Mouse (Mus musculus) 416B (cell line): ENCODE results near the gene B3gnt8.

Experiments
- DNase-seq: peaks from one replicate; pipeline ENCODE4 v3.0.0; 2011; ENCODE audit warnings: low read depth

Gene B3gnt8

DNA sequence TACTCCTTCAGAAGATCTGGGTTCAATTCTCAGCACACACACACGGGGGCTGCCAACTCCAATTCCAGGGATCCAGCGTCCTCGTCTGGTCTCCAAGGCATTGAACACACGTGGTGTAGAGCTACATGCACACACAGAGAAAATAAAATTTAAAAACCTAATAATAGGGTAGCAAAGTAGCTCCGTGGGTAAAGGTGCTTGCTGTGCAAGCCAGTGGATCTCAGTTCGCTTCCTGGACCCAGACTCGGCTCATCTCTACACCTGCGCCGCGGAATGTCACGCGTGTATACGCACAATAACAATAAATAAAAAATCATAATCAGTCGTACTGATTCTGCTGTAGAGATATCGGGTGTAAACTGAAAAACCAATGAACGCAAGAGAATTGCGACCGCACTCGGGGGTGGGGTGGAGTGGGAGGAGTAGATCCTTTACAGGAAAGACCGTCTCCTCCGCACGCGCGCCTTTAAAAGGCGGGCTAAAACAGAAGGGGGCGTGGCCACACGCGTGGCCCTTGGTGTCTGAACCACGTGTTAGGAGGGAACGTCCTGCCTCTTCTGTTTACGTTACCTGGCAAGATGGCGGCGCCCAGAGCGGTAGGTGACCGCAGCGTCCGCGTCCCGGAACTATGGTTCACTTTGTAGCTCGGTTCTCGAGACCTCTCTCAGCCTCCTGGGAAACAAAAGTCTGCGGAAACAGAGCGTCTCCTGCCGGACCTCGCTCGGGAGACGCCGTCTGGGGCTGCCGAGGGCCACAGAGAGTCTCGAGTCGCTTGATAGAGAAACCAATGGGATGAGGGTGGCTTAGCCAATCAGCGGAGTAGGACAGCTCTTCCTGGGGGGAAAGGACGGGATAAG lies 7.4 kb upstream of the B3gnt8 start, which contains the start of gene Dmac2:
Gene Dmac2, plus strand, starts transcription at position 550 of the 857 bp plus-strand sequence.
- peak; percentile 96 for DNase-seq

DNA sequence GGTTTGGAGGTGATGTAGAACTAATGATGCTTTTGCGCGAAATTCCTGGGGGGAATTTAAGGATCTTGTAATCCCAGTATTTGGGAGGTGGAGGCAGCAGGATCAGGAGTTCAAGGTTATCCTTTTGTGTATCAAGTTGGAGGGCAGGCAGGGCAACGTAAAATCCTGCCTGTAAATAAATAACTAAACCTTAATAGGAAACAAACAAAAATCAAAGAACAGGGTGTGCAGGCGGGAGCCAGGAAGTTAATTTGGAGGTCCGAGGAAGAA lies 6.8 kb upstream of the B3gnt8 start:
- DNase-seq: no peak

DNA sequence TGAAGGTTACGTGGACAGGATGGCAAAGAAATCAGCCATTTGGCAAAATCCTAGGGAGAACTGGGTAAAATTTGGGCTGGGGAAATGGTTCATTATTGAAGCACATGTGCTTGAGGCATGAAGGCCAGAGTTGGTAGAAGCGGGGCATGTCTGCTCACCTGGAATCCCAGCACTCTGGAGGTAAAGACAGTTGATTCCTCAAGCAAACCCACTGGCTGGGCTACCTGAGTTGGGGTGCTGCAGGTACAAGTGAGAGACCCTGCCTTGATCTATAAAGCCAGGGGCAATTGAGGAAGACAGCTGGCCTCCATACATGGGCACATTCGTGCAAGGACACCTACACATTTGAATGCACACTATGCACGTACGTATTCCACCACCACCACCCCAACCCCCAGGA lies 6.4 kb upstream of the B3gnt8 start:
- no peak for DNase-seq

DNA sequence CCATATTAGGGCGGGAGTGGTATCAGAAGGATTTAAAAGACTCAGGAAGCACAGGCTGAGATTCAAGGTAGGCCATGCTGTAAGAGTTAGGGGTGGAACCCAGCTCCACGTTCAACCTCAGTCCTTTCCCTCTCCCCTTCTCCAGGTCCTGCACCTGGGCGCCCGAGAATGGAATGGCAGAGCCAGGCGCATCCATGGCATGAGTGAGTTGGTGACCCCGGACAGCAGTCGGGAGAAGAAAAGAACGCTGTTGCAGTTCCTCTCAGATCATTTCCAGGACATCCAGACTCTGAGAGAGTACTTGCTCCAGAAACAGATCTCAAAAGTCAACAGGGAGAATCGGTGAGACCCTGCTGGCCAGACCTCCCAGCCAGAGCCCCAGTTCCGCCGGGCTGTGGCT lies 5.7 kb upstream of the B3gnt8 start:
- no peak for DNase-seq

DNA sequence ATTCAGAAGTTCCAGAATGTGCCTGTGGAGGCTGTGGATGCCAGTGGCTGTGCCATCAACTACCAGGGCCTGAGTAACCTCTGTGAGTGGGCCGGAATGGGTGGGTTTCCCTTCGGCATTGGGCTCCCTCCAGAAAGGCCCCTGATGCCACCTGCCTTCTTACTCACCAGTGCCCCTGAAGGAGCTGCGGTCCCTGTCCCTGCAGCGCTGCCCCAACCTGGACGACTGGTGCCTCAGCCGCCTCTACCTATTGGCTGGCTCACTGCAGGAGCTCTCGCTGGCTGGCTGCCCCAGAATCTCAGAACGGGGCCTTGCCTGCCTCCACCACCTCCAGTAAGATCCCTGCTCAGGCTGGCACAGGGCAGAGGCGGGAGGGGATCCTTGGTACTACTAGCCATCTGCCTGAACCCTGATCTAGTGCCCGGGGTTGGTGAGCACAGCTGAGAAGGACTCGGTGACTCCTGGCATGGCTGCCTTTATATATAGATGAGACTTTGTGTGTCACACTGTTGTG lies 2.5 kb upstream of the B3gnt8 start:
- DNase-seq: no peak

DNA sequence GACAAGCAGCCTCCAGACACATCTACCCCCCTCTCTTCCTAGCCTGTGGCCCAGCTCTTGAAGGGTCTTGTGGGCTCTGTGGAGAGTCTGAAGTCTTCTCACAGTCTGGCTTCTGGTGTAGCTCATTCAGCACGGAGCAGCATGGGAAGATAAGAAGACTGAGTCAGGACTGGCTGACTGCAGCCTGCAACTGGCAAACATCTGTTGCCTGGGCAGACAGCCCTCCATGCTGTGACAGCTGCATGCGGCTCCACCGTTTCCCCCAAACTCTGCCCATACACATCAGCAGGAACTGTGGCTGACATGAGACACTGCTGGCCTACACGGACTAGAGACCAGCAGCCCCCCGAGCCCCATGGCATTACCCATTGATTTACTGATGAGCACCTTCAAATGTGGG lies 1.6 kb upstream of the B3gnt8 start:
- DNase-seq: no peak

DNA sequence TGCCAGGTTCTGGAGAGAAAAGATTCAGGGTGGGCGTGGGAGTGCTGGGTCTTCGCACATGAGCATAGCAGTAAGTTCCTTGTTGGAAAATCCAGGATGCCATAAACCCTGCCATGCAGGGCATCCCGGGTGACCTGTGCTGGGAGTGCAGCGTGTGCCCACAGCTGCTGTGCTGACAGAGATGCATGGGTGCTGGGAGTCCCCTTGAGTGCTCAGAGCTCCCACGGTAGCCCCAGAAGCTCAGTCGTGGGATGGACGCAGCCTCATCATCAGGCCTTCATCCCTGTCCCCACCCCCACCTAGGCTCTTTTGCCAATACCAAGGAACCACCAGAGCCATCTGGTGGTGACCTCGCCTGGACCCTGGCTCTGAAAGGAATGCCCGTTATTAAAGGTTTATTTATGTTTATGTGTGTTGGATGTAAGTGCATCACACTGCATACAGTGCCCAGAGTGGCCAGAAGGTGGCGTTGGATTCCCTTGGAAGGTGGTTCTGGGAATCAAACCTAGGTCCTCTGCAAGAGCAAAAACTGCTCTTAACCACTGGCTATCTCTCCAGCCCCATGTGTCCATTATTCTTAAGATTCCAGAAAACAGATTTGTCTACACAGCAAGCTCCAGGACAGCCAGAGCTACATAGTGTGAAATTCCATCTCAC lies 732 bp upstream of the B3gnt8 start:
- peak; percentile 76 for DNase-seq

DNA sequence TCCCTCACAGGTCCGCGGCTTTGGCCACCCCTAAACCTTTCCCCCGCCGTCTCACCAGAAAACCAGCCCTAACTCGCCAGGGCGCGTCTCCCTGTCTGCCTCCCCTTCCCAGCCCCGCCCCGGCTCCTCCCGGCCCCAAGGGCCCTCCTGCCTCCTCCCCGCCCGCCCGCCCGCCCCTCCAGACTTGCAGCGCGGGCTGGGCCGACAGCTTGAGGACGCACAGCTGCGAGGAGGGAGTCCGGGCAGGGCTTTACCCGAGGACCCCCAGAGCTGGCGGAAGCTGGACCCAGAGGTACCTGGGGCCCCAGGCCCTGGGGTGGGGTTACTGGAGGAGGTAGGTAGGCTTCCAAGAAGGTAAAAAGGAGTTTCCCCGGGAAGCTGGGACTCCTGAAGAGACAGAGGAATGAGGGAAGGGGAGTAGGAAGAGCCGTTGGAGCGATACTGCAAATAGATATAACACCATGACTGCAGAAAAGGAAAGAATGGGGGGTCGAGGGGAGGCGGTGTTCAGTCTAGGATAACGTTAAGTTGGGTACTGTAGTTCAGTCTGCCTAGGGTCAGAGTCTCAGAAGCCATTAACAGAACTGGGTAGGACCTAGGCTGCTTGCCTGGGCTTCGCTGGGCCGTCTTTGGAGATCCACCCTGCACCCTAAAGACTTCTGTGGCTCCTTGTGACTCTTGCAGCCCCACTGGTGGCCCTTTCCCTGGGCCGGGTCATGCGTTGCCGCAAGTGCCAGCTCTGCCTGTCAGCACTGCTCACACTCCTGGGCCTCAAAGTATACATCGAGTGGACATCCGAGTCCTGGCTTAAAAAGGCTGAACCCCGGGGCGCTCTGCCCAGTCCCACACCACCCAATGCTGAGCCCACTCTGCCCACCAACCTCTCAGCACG lies 1.2 kb downstream of the B3gnt8 start:
- DNase-seq: no peak

DNA sequence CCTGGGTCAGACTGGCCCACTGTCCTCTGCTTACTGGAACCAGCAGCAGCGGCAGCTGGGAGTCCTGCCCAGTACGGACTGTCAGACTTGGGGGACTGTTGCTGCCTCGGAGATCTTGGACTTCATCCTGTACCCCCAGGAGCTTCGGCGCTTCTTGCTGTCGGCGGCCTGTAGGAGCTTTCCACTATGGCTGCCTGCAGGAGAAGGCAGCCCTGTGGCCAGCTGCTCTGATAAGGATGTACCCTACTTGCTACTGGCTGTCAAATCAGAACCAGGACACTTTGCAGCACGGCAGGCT lies 1.8 kb downstream of the B3gnt8 start:
- no peak for DNase-seq

DNA sequence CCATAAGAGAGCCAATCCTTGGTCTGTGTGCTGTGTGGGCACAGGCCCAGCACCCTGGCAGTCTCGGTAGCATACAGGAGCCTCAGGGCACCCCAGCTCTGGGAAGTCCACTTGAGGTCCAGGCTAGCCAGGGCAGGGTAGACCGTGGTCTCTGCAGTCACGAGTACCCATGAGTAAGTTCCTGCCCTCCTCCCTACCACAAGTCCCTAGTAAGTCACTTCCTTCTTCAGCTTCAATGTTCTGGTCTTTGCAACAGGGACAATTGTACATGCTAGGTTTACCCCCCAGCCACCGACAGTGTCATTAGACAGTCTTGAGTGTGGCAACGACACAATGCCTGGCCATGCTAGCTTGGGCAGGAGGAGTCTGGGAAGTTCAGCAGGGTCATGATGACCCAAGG lies 6.2 kb downstream of the B3gnt8 start:
- DNase-seq: peak; percentile 83

DNA sequence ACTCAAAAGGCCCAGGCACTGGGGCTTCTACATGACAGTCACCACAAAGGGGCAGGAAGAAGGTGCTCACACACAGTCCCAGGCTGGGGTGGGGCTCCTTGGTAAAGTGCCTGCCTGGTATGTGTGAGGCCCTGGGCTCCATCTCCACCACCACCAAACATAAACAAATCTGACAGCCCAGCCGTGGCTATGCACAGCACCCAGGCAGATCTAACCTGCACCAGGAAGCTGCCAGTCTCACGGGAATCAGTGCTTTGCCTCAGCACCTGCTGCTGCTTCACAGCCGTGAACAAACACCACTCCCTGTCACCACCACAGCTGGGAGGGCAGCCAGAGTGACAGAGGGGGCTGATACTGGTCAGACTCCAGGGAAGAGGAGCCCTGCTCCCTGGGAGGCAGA lies 9.9 kb downstream of the B3gnt8 start:
- no peak for DNase-seq

DNA sequence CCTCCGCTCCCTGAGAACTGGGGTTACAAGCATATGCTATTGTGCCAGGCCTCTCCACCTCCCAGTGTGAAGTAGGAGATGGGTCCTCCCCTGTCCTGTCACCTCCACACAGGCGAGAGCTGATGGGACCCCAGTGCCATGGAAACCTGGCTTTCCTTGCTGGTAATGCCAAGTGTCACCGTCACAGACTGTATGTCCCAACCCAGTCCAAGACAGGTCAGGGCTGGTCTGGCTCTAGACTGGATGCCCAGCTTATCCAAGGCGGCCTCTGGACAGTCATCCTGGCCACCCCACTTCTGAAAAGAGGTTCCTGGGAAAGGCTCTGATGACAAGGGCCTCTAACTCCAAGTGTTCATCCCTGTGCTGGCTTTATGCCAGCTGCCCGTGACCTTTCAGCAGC lies 10.6 kb downstream of the B3gnt8 start:
- DNase-seq: no peak

DNA sequence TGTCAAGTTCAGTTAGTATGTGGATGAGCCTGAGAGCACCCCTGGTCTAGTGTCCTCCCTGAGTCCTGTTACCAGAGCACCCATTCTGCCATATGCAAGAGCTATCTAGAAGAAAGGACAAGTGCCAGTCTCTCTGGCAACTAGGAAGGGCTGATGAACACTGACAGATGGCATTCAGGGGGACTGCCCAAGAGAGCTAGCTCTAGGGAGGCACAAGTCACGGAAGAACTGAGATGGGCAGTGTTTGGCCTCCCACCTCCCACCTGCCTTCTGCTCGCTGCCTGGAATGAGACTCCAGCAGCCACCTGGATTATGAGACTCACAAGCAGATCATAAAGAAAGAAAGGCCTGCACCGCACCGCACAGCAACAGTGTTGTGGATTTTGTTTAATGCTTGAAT lies 13.3 kb downstream of the B3gnt8 start:
- DNase-seq: no peak

DNA sequence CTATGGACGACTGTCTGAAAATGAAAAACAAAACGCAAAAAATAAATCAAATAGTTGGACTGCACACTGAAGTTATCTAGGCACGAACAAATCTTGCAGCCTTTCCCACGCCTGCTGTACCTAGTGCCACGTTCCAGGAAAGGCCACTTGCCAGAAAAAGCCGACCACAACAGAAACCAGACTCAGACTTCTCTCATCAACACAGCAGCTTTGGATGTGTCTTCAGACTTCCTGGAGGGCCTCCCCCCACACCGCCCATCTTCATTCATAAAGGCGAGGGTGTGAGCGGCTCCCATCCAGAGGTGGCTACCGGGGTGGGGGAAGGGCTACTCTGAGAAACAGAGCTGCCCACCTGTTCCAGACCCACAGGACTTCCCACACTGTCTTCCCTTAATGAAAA lies 17.7 kb downstream of the B3gnt8 start:
- DNase-seq: no peak

DNA sequence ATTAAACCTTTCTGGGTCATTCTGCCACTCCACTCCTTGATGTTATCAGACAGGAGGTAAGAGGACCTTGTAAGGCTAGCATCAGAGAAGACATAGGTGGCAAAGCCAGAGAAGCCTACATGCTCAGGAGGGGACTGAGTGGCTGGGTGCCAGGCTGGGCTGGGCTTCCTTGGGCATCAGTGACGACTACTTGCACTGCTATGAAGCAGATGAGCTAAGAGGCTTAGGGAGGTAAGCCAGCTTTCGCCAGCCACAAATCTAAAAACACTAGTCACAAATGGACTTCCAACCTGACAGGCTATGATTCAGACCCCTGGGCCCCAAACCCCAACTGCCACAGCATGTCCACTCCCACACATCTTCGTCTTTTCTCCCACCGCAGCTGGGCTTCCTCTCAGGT lies 18.2 kb downstream of the B3gnt8 start:
- DNase-seq: peak; percentile 75

DNA sequence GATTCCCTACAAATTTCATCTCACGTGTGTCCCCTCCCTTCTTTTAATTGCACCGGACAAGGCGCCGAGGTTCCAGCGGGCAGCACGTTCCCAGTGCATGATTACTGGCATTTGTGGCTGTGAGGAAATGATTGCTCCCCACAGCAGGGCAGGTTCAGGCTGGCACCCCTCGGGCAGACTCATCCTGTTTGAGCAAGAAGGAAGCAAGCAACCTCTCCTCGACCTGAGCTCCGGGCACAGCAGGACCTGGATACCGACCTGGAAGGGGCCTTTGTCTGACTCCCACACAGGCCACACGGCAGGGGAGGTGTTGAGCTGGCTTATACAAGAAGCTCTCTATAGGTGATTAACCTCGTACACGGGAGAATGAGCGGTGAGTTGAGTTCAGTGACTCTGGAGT lies 18.6 kb downstream of the B3gnt8 start:
- DNase-seq: no peak

DNA sequence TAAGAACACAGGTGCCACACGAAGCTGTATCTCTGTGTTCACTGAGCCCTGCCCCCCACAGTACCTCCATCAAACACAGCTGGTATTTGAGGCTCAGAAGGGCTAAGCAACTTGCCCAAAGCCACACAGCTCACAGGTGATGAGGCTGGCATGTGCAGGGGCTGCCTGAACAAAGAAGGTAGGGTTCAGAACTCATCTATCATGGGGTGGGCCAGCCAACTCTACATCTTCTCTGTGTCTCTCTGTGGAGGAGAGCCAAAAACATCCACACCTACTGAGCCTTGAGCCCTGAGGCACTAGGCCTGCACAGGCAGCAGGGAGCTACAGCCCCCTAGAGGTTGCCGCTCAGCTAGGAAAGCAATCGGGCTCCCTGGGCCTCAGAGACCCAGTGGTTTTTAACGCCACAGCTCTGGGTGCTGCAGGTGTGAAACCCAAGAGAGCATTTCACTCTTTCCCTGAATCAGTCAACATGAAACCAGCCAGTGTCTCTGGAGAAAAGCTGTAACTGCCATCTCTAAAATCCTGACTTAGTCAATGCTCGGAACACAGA lies 21.2 kb downstream of the B3gnt8 start:
- peak; percentile 45 for DNase-seq

DNA sequence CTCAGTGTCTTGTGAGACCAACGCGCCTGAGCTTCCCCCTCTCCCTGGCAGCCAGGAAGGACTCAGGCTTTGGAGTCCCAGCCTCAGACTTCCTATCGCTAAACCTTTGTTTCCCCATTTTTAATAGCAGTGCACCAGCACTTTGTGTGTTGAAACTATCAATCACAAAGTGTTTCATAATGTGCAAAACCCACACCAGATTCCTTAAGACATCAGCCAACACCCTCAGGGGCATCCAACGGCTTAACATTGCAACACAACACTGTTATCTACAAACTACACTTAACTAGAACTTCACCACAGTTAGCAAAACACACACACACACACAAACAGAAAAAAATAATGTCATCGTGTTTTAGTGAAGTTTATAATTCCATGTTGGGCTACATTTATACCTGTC lies 23.4 kb downstream of the B3gnt8 start:
- DNase-seq: peak; percentile 93

DNA sequence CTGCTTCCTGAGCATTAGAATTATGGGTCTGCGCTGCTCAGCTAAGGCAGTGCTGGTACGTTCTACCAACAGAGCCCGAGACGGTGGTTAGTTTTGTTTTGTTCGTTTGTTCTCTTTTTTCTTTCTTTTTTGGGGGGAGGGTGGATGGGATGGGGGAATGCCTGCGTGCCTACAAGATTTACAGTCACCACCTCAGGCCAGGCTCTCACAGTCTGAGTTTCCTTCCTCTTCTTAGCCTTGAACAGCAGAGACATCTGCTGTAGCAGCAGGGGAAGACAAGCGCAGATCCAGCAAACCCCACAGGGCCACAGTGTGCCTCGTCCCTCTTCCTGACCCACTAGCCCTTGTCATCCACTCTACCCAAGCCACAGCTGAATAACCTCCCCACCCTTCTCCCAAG lies 24.8 kb downstream of the B3gnt8 start:
- peak; percentile 81 for DNase-seq

DNA sequence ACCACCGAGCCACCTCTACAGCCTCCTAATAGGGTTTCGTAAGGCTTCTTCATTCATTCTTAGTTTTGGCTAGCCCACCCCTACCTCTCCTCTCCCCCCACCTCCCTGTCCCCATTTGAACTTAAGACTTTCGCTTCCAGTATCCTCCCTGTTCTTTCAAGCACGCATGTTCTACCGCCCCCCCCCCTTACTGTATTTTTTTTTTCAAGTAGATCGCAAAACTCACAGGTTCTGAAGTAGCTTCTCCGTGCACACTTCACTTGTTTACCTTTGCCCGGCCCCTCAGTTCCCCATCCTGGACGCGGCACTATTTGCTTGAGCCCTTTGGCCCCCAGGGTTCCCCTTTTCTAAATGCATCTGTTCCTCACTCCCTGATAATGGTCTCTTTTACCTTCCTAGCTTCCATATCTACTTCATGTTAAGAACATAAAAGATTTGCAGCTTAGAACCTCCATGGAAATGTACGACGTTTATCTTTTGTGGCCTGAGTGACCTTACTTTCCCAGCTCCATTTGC lies 25.8 kb downstream of the B3gnt8 start:
- DNase-seq: no peak

DNA sequence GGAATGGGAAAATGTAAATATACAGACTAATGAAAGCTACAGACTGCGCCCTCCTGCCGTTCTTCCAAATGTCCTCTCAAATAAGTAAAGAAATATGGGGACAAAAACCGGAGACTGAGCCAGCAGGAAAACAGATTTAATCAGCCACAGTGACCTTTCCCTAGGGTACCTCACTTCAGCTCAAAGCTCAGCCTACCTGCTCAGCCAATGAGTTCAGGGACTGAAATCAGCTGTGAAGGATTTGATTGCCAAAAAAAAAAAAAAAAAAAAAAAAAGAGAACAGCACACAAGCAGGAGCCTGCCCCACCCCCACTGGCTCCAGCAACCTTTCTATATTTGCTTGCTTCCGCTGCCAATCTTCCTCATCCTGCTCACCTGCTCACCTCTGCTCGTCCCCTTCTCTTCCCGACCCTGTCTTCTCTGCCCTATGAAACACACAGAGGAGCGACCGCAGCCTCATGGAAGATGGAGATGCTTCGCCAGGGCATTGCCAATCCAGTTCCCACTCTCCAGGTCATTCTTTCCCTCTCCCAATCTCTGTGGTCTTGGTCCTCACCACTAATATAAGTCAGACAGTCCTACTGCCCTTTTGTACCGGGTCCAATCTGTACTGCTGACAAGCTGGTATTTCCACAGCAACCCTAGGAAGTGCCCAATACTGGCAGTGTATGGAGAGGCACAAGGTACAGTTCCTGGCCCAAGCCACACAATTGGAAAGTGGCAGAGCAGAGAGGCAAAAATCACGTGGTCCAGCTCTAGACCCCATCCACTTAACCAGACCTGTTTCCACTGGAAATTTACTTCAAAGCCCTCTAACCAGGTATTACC lies 29.4 kb downstream of the B3gnt8 start:
- DNase-seq: no peak
